Mouse (Mus musculus) lung, postnatal 0 days (tissue): ENCODE data around the gene Dst.

Source experiments
- CTCF ChIP-seq: IDR thresholded peaks from 2 replicates; pipeline ENCODE4 v1.5.1; 2016; ENCODE audit warnings: antibody characterized with exemption, mild to moderate bottlenecking
- EP300 ChIP-seq: IDR thresholded peaks from 2 replicates; pipeline ENCODE4 v1.6.1; 2016; ENCODE audit warnings: antibody characterized with exemption, mild to moderate bottlenecking, control low read depth

GRCm38 (mm10) chr1:33931791-33932190, 23.8 kb downstream of the Dst start:
- no peak for TF ChIP-seq CTCF
- no peak for TF ChIP-seq EP300
